Comparison of ENCODE assay signal across 21 mouse cellular contexts in genomic region chr6:67085850-67086437, GRCm38 (mm10). TPM values are rescaled to one million over a fixed set of nuclear protein-coding genes. Genes with fewer than 3 reads are reported as not detected.
A peak's percentile ranks its signal among the peaks of the same experiment; 100 is the strongest.
DNase-seq lines count a peak whose midpoint lies in the region; ATAC-seq and TF ChIP-seq lines count a peak whose summit lies in the region.
"Had no signal": no experiment of that assay in that cellular context is flagged by ENCODE, and none has a peak within 500 bp of the region (broad histone marks: within the 10 kb centered on the region; RNA-seq: fewer than 3 reads in every experiment).

No protein-coding gene starts in this region.

- peak; percentile 15 for DNase-seq in heart, adult 11 months
- no peak for DNase-seq in heart, adult 8-10 months (ENCODE audit: low spot score)
- peak; percentile 21 for DNase-seq in 416B (ENCODE audit: low read depth)
- no peak for DNase-seq in ES-E14 (ENCODE audit: low read depth, low spot score)
- DNase-seq in fibroblast of lung, adult 2 months (ENCODE audit: low read depth) = peak; percentile 54
- no peak for DNase-seq in spleen, postnatal 4 days (ENCODE audit: low spot score in 2 of 2)
- no peak for DNase-seq in kidney, adult 18-20 months
- DNase-seq: adrenal gland, adult 8-10 months; adrenal gland, postnatal 25 days; cerebellum, adult 11 months; cerebellum, adult 18-20 months; cerebellum, adult 8-10 months; cerebellum, adult 9-11 months; cerebellum, postnatal 14 days had no signal

- H3K4me1 ChIP-seq in ES-E14 (ENCODE audit: control insufficient read depth in 2 of 2, insufficient read depth in 2 of 2, low read length in 2 of 2, poor library complexity in 1 of 2) = peaks cover 0 to 4% of the 10 kb centered on the region in 2 experiments; a peak in 1 of 4 replicates
- H3K4me1 ChIP-seq in hindbrain, embryonic 13.5 days (replicated peaks) = no peaks in the 10 kb centered on the region
- H3K4me1 ChIP-seq: embryonic facial prominence, embryonic 12.5 days; forebrain, embryonic 10.5 days had no signal

- H3K36me3 ChIP-seq in ES-E14 (ENCODE audit: control insufficient read depth, insufficient read depth, low read length, poor library complexity, severe bottlenecking) = no peaks in the 10 kb centered on the region
- H3K36me3 ChIP-seq in hindbrain, embryonic 13.5 days = no peaks in the 10 kb centered on the region
- H3K36me3 ChIP-seq: embryonic facial prominence, embryonic 10.5 days; embryonic facial prominence, embryonic 12.5 days; forebrain, embryonic 10.5 days; forebrain, embryonic 12.5 days had no signal

- ATAC-seq in hindbrain, embryonic 13.5 days (ENCODE audit: low FRiP score) = no peak
- ATAC-seq: forebrain, embryonic 14.5 days; forebrain, embryonic 16.5 days had no signal

- H3K9ac ChIP-seq in ES-E14 (ENCODE audit: insufficient read depth, low read depth, low read length, poor library complexity, severe bottlenecking) = no peak overlapping the region
- no peak overlapping the region for H3K9ac ChIP-seq in hindbrain, embryonic 13.5 days
- H3K9ac ChIP-seq: embryonic facial prominence, embryonic 12.5 days; forebrain, embryonic 12.5 days had no signal

- 93% methylated on average over 9 of the region's 9 CpGs for WGBS in hindbrain, embryonic 13.5 days

- no peaks in the 10 kb centered on the region for H3K27me3 ChIP-seq in hindbrain, embryonic 13.5 days
- H3K27me3 ChIP-seq: embryonic facial prominence, embryonic 12.5 days; forebrain, embryonic 12.5 days had no signal

- in situ Hi-C loops in ES-E14 (cut with MboI; ENCODE audit: low sequenced_read_pairs in 2 of 2, unreplicated experiment in 2 of 2) = no loop called here

- H3K4me3 ChIP-seq in ES-E14 (ENCODE audit: insufficient read depth in 1 of 2, low read depth in 1 of 2, low read length in 2 of 2, poor library complexity in 1 of 2, severe bottlenecking in 1 of 2) = no peak overlapping the region
- no peak overlapping the region for H3K4me3 ChIP-seq in hindbrain, embryonic 13.5 days
- H3K4me3 ChIP-seq: embryonic facial prominence, embryonic 10.5 days; embryonic facial prominence, embryonic 12.5 days; forebrain, embryonic 10.5 days; forebrain, embryonic 12.5 days had no signal

- H3K9me3 ChIP-seq in ES-E14 (ENCODE audit: control insufficient read depth, insufficient read depth, low read depth, low read length) = no peaks in the 10 kb centered on the region
- H3K9me3 ChIP-seq in hindbrain, embryonic 13.5 days = no peaks in the 10 kb centered on the region
- H3K9me3 ChIP-seq: embryonic facial prominence, embryonic 10.5 days; embryonic facial prominence, embryonic 12.5 days; forebrain, embryonic 10.5 days; forebrain, embryonic 12.5 days had no signal

- no peak overlapping the region for H3K27ac ChIP-seq in ES-E14 (ENCODE audit: insufficient read depth, low read depth, low read length, poor library complexity, severe bottlenecking)
- H3K27ac ChIP-seq in hindbrain, embryonic 13.5 days = no peak overlapping the region
- H3K27ac ChIP-seq: embryonic facial prominence, embryonic 10.5 days; embryonic facial prominence, embryonic 12.5 days; forebrain, embryonic 10.5 days; forebrain, embryonic 12.5 days had no signal

- no peak overlapping the region for H3K4me2 ChIP-seq in hindbrain, embryonic 13.5 days
- H3K4me2 ChIP-seq: embryonic facial prominence, embryonic 12.5 days; forebrain, embryonic 12.5 days had no signal

TF ChIP-seq in ES-E14, 5 proteins besides CTCF, POLR2A, EP300 and RAD21:
- TF ChIP-seq ZNF384 (IDR thresholded peaks at IDR 0.05; ENCODE audit: low read depth, low read length) = no peak
- TF ChIP-seq CHD2 (IDR thresholded peaks at IDR 0.05; ENCODE audit: low read depth, low read length) = no peak
- TF ChIP-seq MAFK (IDR thresholded peaks at IDR 0.05; ENCODE audit: insufficient read depth, low read depth, low read length) = peak; percentile 63; the same call in 1 of the 2 replicates

RNA-seq across cellular contexts. Expression of gene Gadd45a, which starts 48.7 kb away (rescaled TPM):
- total RNA-seq in heart, adult 8-10 months (2022) = 10 to 100 TPM; 13.8 to 30.6 (median 20.8) TPM
- total RNA-seq in ES-E14 (2012; rRNA removed) = 49.1 and 70.3 TPM in 2 replicates
- 21.0 and 21.5 TPM in 2 replicates for polyA plus RNA-seq in hindbrain, embryonic 13.5 days (2015; fragmentation: Nextera tagmentation; extraction: Ambion mirVana)

Comparison
In these comparisons a context has a peak if more than half of its experiments do, and no peak if none do; other contexts are left out.
1. DNase-seq: peak in heart, adult 11 months (single experiment), 416B (single experiment) and fibroblast of lung, adult 2 months (single experiment); none in heart, adult 8-10 months (single experiment), ES-E14 (single experiment), spleen, postnatal 4 days (0 of 2) and kidney, adult 18-20 months (single experiment).